Mouse (Mus musculus) spleen, adult 2 months (tissue): ENCODE data around the gene Fgf14. TPM values are rescaled to one million over a fixed set of nuclear protein-coding genes. Genes with fewer than 3 reads are reported as not detected.

Experiments used
- DNase-seq, 2 experiments: peaks; one replicate each; pipeline versions ENCODE4 v3.0.0 to v3.0.0-alpha.2; 2012 to 2021; ENCODE audit warnings: low spot score in 2 of 2, low read depth in 1 of 2
- H3K27ac ChIP-seq: fragments of 200-500 bp; 2 replicates; pipeline ENCODE4 v1.5.1; 2012; ENCODE audit warnings: low read length, inconsistent platforms; ENCODE audit not compliant: insufficient read depth
- H3K27me3 ChIP-seq: fragments of 200-500 bp; 2 replicates; pipeline ENCODE4 v1.6.1; 2012; ENCODE audit warnings: mild to moderate bottlenecking, moderate library complexity, low read length, inconsistent platforms; ENCODE audit not compliant: control insufficient read depth, insufficient read depth
- H3K36me3 ChIP-seq: fragments of 200-500 bp; 2 replicates; pipeline ENCODE4 v1.6.1; 2012; ENCODE audit warnings: mild to moderate bottlenecking, low read length, inconsistent platforms; ENCODE audit not compliant: control insufficient read depth, insufficient read depth
- H3K4me1 ChIP-seq: fragments of 200-500 bp; 2 replicates; pipeline ENCODE4 v1.6.1; 2011; ENCODE audit warnings: inconsistent platforms; ENCODE audit not compliant: control insufficient read depth, insufficient read depth, insufficient read length
- H3K4me3 ChIP-seq: fragments of 200-500 bp; 2 replicates; pipeline ENCODE4 v1.5.1; 2011; ENCODE audit warnings: mild to moderate bottlenecking, inconsistent platforms; ENCODE audit not compliant: insufficient read depth, insufficient read length; ENCODE audit errors: extremely low read depth
- CTCF ChIP-seq: fragments of 200-500 bp; IDR thresholded peaks from 2 replicates; pipeline ENCODE4 v1.5.1; 2011; ENCODE audit warnings: mild to moderate bottlenecking, inconsistent platforms; ENCODE audit not compliant: insufficient read depth, insufficient read length, insufficient replicate concordance; ENCODE audit errors: extremely low read depth
- POLR2A ChIP-seq: fragments of 200-500 bp; IDR thresholded peaks from 2 replicates; pipeline ENCODE4 v1.6.1; 2011; ENCODE audit warnings: low read depth, low read length, inconsistent platforms
- WGBS: fragments of 180-500 bp; shearing (Covaris S2); methylation state at CpG from one replicate; pipeline ENCODE4 v1.1.7; 2018; 5-methylcytosine and 5-hydroxymethylcytosine counted together
- polyA plus RNA-seq: library from polyadenylated mRNA; depleted of rRNA; stranded (reverse); fragments of >200 nt; gene quantifications from 2 replicates; pipeline ENCODE4 v1.2.3, GENCODE M21; 2012

The Fgf14 gene
- polyA plus RNA-seq, 1 experiment: 0.02 TPM

GRCm38 (mm10) chr14:124195331-124195730 lies 481.6 kb downstream of the Fgf14 start:
- no peak overlapping the region for H3K4me3 ChIP-seq
- DNase-seq: no peak
- no peaks in the 10 kb centered on the region for H3K27me3 ChIP-seq
- 37% methylated on average over 10 of the region's 10 CpGs for WGBS
- TF ChIP-seq CTCF: no peak
- no peak for TF ChIP-seq POLR2A
- no peaks in the 10 kb centered on the region for H3K36me3 ChIP-seq
- H3K4me1 ChIP-seq: no peaks in the 10 kb centered on the region
- H3K27ac ChIP-seq: no peak overlapping the region

- Histone ChIP-seq H3K4me3 (no peak overlapping the region), H3K4me1 (no peaks in the 10 kb centered on the region), H3K36me3 (no peaks in the 10 kb centered on the region), H3K27ac (no peak overlapping the region), H3K27me3 (no peaks in the 10 kb centered on the region)
- 14% methylated on average over 15 of the region's 15 CpGs for WGBS
- no peak for DNase-seq
- TF ChIP-seq CTCF (no peak), POLR2A (no peak)
Measured at GRCm38 (mm10) chr14:124192815-124193142, 484.1 kb downstream of the Fgf14 start.

DNA sequence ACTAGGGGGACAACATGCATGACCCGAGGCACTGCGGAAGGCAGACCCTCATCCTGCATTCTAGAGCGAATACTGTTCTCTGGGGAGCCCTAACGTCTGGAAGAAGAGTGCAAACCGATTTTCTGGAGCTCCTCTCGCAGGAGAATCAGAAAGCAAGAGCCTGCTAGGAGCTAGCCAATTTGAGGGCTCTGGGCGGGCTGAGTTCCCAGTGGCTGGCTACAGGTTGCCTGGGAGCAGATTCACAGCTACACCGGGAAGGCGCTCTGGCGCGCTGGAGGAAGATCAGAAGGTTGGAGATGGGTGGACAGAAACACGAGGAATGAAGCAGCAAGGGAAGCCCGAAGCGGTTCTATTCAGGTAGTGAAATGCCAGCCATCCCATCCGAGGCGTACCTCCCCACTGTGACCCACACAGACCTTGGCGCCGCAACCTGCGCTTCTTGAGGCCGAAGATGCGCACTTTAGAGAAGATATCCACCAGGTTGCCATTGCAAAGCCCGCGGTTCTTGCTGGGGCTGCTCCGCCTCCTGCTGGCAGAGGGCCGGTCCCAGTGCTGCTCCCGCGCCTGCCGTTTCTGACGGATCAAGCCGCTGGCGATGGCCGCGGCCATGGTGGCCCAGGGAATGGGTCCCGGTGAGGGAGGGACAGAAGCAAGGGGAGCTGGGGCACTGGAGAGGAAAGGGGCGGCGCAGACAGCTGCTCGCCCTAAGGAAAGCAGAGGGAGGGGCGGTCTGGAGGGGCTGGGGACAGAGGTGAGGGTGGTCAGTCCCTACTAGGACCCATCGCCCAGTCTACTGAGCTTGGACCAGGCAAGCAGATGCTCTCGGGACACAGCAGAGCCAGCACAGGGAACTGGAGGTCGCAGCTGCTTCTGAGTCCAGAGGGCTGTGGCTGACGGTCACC lies 484.8 kb downstream of the Fgf14 start:
- Histone ChIP-seq H3K4me1 (no peaks in the 10 kb centered on the region), H3K27me3 (no peaks in the 10 kb centered on the region), H3K27ac (no peak overlapping the region), H3K4me3 (no peak overlapping the region), H3K36me3 (no peaks in the 10 kb centered on the region)
- 9% methylated on average over 42 of the region's 42 CpGs for WGBS
- no peak for TF ChIP-seq CTCF
- no peak for TF ChIP-seq POLR2A
- DNase-seq: no peak

DNA sequence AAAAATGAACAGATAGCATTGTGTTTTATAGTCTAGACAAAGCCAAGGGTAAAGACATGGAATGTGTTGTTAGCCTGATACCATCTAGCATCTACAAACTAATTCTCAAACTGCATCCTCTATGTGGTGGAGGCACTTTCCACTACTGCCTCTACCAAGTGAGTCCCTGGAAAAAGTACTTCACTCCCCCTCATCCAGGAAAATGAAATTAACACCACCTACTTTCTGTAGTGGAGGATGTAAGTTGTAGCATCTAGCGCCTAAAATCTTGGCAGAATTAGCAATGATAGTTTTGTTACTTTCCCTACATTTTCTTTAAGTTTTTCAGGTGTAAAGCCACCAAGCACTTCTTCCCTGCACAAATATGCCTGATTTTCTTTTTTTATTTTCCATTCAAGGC lies 496.7 kb downstream of the Fgf14 start:
- Histone ChIP-seq H3K27ac (no peak overlapping the region), H3K27me3 (no peaks in the 10 kb centered on the region), H3K36me3 (no peaks in the 10 kb centered on the region), H3K4me3 (no peak overlapping the region), H3K4me1 (no peaks in the 10 kb centered on the region)
- TF ChIP-seq CTCF: no peak
- no peak for TF ChIP-seq POLR2A
- WGBS: 49% methylated on average over 1 of the region's 1 CpGs
- DNase-seq: no peak

GRCm38 (mm10) chr14:124174111-124174510 lies 502.8 kb downstream of the Fgf14 start:
- WGBS: 67% methylated on average over 1 of the region's 1 CpGs
- DNase-seq: no peak
- Histone ChIP-seq H3K4me3 (no peak overlapping the region), H3K36me3 (no peaks in the 10 kb centered on the region), H3K4me1 (no peaks in the 10 kb centered on the region), H3K27ac (no peak overlapping the region), H3K27me3 (no peaks in the 10 kb centered on the region)
- TF ChIP-seq CTCF: no peak
- no peak for TF ChIP-seq POLR2A

- H3K36me3 ChIP-seq: no peaks in the 10 kb centered on the region
- no peak for TF ChIP-seq CTCF
- TF ChIP-seq POLR2A: no peak
- no peak overlapping the region for H3K4me3 ChIP-seq
- WGBS: 66% methylated on average over 1 of the region's 1 CpGs
- H3K27me3 ChIP-seq: no peaks in the 10 kb centered on the region
- H3K27ac ChIP-seq: no peak overlapping the region
- no peaks in the 10 kb centered on the region for H3K4me1 ChIP-seq
- DNase-seq: no peak
Measured at GRCm38 (mm10) chr14:124163618-124164185, 513.2 kb downstream of the Fgf14 start.

GRCm38 (mm10) chr14:124147378-124147777 lies 529.5 kb downstream of the Fgf14 start:
- Histone ChIP-seq H3K36me3 (no peaks in the 10 kb centered on the region), H3K27ac (no peak overlapping the region), H3K4me3 (no peak overlapping the region), H3K27me3 (no peaks in the 10 kb centered on the region), H3K4me1 (no peaks in the 10 kb centered on the region)
- TF ChIP-seq POLR2A (no peak), CTCF (no peak)
- no peak for DNase-seq
